Mouse (Mus musculus): ENCODE measurements around the gene Glt28d2.

DNA sequence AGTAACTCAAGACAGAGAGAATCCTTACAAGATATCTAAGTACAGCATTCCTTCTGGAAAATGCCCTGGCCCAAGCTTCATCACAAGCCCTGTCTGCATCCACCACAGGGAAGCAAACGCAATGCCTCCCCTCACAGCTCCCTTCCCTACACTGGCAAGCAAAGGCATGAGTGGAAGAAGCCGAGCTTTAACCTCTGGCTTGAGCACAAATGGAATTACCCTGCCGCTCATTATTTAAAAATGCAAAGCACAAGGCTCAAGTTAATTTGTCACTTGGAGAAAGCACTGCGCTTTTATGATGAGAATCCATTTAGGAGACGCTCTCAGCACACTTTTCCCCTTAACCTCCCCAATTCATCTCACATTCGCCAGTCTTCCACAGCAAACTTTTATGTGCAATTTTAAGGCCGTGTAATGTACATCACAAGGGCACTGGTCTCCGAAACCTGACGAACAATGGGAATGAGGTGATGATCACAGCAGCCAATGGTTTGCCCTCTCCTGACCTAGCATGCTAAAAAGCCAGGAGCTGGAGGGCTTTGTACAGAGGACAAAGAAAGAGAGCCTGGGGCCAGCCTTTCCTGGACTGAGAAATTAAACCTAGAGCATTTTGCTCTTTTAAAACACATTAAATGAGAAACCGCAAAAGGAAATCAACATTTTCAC lies 54.7 kb downstream of the Glt28d2 start:
- no peak for TF ChIP-seq POLR2A (IDR thresholded peaks at IDR 0.05; ENCODE audit: low read depth, low read length)
- no peak for TF ChIP-seq CTCF (IDR thresholded peaks at IDR 0.05; ENCODE audit: borderline replicate concordance, insufficient read depth, low read length)

Data from embryonic fibroblast, embryonic 13.5 days (primary cell).